Mouse (Mus musculus) liver, embryonic 16.5 days (tissue): Measurements from ENCODE around the gene Ank. TPM values are rescaled to one million over a fixed set of nuclear protein-coding genes. Genes with fewer than 3 reads are reported as not detected.

Experiments used
- ATAC-seq: fragments of 200-750 bp; cut with Nextera tagmentation; 2 replicates; pipeline ENCODE4 v1.8.0; 2017; ENCODE audit warnings: low read depth, mild to moderate bottlenecking, moderate number of reproducible peaks, moderate library complexity
- H3K27ac ChIP-seq: fragments of 300-500 bp; sonication (generic); 2 replicates; pipeline ENCODE4 v1.5.1; 2014; ENCODE audit warnings: mild to moderate bottlenecking, low read length
- H3K27me3 ChIP-seq: fragments of 300-500 bp; sonication (generic); 2 replicates; pipeline ENCODE4 v1.6.1; 2014; ENCODE audit warnings: low read depth, low read length, mixed read lengths; ENCODE audit not compliant: control insufficient read depth, insufficient read depth
- H3K36me3 ChIP-seq: fragments of 300-500 bp; sonication (generic); 2 replicates; pipeline ENCODE4 v1.6.1; 2014; ENCODE audit warnings: mild to moderate bottlenecking; ENCODE audit not compliant: control insufficient read depth, insufficient read depth
- H3K4me1 ChIP-seq: fragments of 300-500 bp; sonication (generic); 2 replicates; pipeline ENCODE4 v1.6.1; 2014; ENCODE audit warnings: low read depth, low read length, mixed read lengths; ENCODE audit not compliant: control insufficient read depth
- H3K4me2 ChIP-seq: fragments of 300-500 bp; sonication (generic); 2 replicates; pipeline ENCODE4 v1.6.1; 2014; ENCODE audit warnings: low read depth, low read length, mixed read lengths
- H3K4me3 ChIP-seq: fragments of 300-500 bp; sonication (generic); 2 replicates; pipeline ENCODE4 v1.5.1; 2014; ENCODE audit warnings: low read depth, mild to moderate bottlenecking, low read length
- H3K9ac ChIP-seq: fragments of 300-500 bp; sonication (generic); 2 replicates; pipeline ENCODE4 v1.6.1; 2014; ENCODE audit warnings: low read depth, low read length
- H3K9me3 ChIP-seq: fragments of 300-500 bp; sonication (generic); replicated peaks from 2 replicates; pipeline ENCODE4 v1.6.1; 2016; ENCODE audit warnings: low read length; ENCODE audit not compliant: control insufficient read depth
- WGBS: fragments of 180-500 bp; shearing (Covaris S2); extraction: QIAGEN DNeasy Blood & Tissue Kit; methylation state at CpG from one replicate; pipeline ENCODE4 v1.1.7; 2014; ENCODE audit not compliant: insufficient replicate concordance; 5-methylcytosine and 5-hydroxymethylcytosine counted together
- microRNA-seq: library from miRNA; unstranded; fragments of <30 nt; microRNA quantifications from one replicate; pipeline ENCODE4, GENCODE M21; 2016
- polyA plus RNA-seq: library from polyadenylated mRNA; unstranded; fragments of >200 nt; fragmentation: Nextera tagmentation; extraction: Ambion mirVana; gene quantifications from 2 replicates; pipeline ENCODE4 v1.2.1, GENCODE M21; 2015

Ank gene
- polyA plus RNA-seq, 1 experiment from 2014 or later: 6.6 TPM

DNA sequence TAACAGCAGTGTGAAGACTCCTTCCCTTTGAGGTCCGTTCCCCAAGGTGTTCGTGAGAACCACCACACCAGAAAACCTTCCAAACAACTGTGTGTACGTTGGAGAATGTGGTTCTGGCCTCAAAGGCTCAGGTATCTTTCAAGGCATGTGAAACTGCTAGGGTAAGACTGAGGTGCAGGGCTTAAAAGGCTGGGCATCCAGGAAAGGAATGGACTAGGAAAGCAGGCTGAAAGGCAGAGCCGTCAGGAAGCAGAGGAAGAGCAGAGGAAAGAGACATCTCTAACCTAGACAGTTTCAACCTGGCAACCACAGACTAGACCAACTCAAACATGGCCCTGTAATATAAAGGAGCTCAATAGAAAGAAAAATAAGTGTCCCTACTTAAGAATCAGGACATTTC, 162.6 kb downstream of the Ank start:
- WGBS: 70% methylated on average over 4 of the region's 4 CpGs
- Histone ChIP-seq H3K27me3 (no peaks in the 10 kb centered on the region), H3K4me3 (peak overlapping the region; percentile 93), H3K4me1 (peaks cover 41% of the 10 kb centered on the region), H3K9ac (no peak overlapping the region), H3K9me3 (no peaks in the 10 kb centered on the region), H3K4me2 (peak overlapping the region; percentile 75), H3K27ac (no peak overlapping the region), H3K36me3 (0 out of 2 replicates have a peak, but pooled peaks cover 3% of the 10 kb centered on the region)
- ATAC-seq: no peak

DNA sequence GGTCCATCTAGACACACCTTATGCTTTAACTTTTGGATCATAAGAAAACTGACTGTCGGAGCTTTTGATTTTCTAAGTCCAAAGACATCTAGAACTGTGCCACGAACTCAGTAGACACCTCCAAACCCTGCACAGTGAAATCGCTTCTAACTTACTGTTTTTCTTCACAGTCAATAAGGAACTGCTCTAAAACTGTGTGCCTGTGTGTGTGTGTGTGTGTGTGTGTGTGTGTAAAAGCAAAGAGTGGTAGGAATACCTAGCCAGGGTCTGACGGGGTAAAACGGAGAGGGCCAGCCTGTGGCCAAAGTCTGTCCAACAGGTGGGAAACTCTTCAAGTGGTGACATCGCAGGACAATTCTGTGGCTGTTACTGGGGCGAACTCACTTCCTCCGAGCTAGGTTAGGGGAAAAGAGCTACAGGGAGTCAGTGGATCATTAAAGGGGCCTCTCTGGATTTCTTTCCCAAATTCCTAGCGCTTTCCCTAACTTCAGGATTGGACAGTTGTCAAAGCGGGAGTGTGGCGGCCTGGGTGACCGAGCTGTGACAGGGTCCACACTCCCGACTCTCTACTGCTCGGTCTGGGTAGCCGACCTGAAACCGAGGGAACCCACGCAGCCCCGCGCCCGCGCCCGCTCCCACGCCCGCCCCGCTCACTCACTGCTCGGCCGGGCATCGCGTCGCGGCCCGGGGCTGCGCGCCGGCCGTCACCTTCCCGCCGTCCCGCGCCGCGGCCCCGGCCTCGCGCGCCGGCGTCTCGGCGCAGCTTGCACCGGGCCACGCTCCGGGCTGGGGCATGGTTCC, 163.5 kb downstream of the Ank start:
- H3K4me1 ChIP-seq: peaks cover 36% of the 10 kb centered on the region
- ATAC-seq: peak; percentile 44

DNA sequence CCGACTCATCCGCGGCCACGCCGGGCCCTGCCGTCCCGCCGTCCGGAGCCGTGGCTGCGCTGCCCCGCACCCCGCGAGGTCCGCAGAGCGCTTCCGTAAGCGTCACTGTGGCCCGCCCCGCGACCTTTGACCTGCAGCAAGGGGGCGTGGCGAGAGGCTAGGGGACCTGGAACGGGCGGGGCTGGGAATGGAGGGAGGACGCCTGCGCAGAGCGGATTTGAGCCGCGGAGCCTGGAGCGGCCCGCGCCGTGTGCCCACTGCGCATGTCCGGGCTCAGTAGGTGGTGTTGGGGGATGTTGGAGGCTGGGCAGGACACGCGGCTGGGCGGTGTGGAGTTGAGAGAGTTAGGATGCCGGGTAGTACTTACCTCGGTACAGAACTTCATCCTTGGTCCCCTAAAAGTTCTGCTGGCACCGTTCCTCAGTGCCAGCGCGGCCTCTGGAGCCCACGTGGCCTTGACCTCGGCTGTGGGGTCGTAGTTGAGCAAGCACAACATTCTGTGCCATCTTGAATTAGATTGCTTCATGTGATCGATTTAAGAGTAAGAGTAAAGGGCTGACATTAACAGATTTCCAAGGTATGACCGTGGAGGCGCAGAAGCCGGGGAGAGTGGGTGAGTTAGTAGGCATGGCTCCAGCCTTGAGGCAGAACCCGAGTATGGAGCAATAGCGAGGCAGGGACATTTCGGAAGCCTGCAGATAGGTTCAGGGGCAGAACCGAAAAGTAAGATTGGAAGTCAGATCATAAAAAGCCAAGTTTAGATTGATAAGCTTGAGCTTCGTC, 164.3 kb downstream of the Ank start, which contains the start of gene Otulin:
TSS of gene Otulin (minus strand) at position 93 of the 783 bp plus-strand sequence.
- Histone ChIP-seq H3K9me3 (no peaks in the 10 kb centered on the region), H3K4me1 (peaks cover 30% of the 10 kb centered on the region), H3K4me2 (peak within 1 kb of the TSS; percentile 81), H3K36me3 (0 out of 2 replicates have a peak, but pooled peaks cover 3% of the 10 kb centered on the region), H3K9ac (peak within 1 kb of the TSS; percentile 88), H3K27ac (peak within 1 kb of the TSS; percentile 66), H3K27me3 (no peaks in the 10 kb centered on the region), H3K4me3 (peak within 1 kb of the TSS; percentile 93)
- 7% methylated on average over 56 of the region's 56 CpGs for WGBS
- peak; percentile 97 for ATAC-seq

More for the DNA sequence above, 163.5 kb downstream of the Ank start:
- WGBS: 1% methylated on average over 53 of the region's 53 CpGs
- H3K36me3 ChIP-seq: 0 out of 2 replicates have a peak, but pooled peaks cover 3% of the 10 kb centered on the region
- no peaks in the 10 kb centered on the region for H3K27me3 ChIP-seq
- peak overlapping the region; percentile 88 for H3K9ac ChIP-seq
- peak overlapping the region; percentile 93 for H3K4me3 ChIP-seq
- peak overlapping the region; percentile 75 for H3K4me2 ChIP-seq
- H3K27ac ChIP-seq: peak overlapping the region; percentile 55; the same call in 1 of the 2 replicates
- no peaks in the 10 kb centered on the region for H3K9me3 ChIP-seq

DNA sequence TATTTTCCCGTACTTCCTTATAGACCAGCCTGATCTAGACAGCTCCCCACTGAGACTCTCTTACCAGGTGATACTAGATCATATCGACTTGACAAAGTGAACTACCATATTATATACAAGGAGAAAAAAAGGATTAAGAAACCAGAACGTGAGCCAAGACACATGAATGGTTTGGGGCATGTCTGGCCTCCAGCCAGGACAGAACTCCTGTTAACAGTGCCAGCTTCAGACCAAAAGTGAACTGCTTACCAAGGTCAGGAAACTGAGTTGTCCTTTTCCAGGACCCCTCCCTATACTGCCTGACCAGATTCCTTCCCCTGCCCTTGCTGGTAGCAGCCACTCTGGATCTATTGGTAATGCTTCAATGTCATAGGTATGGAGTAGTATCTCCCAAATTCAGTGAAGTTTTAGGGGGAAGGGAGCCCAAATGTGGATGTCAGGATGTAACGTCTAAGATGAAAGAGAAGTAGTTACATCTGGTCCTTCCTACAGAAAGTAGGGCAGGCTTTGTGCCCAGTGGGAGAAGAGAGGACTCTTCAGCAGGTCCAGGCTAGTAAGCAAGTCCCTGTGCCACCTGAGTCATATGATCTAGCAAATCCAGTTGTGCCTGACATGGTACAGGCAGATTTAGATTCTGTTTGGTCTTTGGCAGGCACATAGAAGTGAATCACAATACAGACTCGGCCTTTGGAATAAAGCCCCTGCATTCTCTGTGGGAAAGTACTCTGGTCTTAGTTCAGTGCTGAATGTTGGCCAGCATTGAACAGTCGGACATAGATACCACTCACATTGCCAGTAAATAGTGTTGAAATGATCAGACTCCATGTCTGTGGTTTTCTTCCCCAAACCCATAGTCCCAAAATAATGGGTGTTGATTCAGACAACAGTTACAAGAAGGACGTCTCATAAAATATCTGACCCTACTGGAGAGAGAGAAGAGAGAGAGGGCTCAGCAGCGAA, 167.7 kb downstream of the Ank start:
- 60% methylated on average over 8 of the region's 8 CpGs for whole genome bisulfite sequencing
- H3K4me1 ChIP-seq: peaks cover 7% of the 10 kb centered on the region
- no peak overlapping the region for H3K4me3 ChIP-seq
- ATAC-seq: no peak
- H3K27me3 ChIP-seq: no peaks in the 10 kb centered on the region
- H3K9ac ChIP-seq: no peak overlapping the region
- no peak overlapping the region for H3K4me2 ChIP-seq
- no peaks in the 10 kb centered on the region for H3K9me3 ChIP-seq
- no peak overlapping the region for H3K27ac ChIP-seq
- no peaks in the 10 kb centered on the region for H3K36me3 ChIP-seq

DNA sequence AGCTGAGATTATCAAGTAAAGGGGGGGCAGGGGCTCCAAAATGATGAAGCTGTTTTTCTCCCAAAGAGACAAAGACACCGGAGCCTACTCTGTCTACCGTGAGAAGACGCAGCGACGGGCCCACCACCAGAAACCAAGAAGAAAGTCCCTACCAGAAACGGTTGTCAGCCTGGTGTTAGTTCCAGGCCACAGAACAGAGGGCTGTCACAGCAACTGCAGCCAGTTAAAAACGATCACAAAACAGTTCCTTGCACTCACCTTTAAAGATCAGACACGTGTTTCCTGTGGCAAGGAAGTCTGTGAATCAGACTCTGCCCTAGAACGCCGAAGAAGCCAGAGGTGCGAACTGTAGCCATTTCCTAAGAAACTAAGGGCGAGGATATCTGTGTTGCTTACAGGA, 174.7 kb downstream of the Ank start:
- H3K27ac ChIP-seq: no peak overlapping the region
- WGBS: 36% methylated on average over 12 of the region's 12 CpGs
- ATAC-seq: no peak
- no peaks in the 10 kb centered on the region for H3K27me3 ChIP-seq
- H3K9ac ChIP-seq: no peak overlapping the region
- no peaks in the 10 kb centered on the region for H3K9me3 ChIP-seq
- no peaks in the 10 kb centered on the region for H3K4me1 ChIP-seq
- no peak overlapping the region for H3K4me2 ChIP-seq
- no peak overlapping the region for H3K4me3 ChIP-seq
- no peaks in the 10 kb centered on the region for H3K36me3 ChIP-seq

DNA sequence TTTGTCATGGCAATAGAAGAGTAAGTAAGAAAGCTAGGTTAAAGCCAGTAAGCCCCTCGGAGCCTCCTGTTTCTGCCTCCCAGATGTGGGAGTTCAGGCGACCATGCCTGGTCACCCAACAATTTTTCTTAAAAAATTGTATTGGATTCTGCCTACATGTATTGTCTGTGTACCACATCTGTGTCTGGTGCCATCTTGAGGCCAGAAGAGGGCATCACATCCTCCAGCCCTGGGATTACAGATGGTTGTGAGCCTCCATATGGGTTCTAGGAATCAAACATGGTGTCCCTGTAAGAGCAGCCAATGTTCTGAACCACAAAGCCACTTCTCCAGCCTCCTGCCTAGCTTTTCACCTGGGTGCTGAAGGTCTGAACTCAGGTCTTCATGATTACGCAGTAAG, 176.4 kb downstream of the Ank start:
- WGBS: 55% methylated on average over 3 of the region's 3 CpGs
- Histone ChIP-seq H3K9ac (no peak overlapping the region), H3K9me3 (no peaks in the 10 kb centered on the region), H3K27ac (no peak overlapping the region), H3K27me3 (no peaks in the 10 kb centered on the region), H3K4me1 (no peaks in the 10 kb centered on the region), H3K36me3 (no peaks in the 10 kb centered on the region), H3K4me3 (no peak overlapping the region), H3K4me2 (no peak overlapping the region)
- no peak for ATAC-seq

Small RNA genes lying within 50 kb of the gene (microRNA-seq; reads per million reads assigned to microRNA genes)
- 0.98 reads per million for gene Mir7117

Other genes with a start within 250 kb of the Ank start
- gene Otulin, start 164.0 kb downstream of the Ank start, polyA plus RNA-seq: 7.8 and 12.3 TPM in 2 replicates
- gene Otulinl, start 214.9 kb downstream of the Ank start, polyA plus RNA-seq: 8.8 and 9.5 TPM in 2 replicates